Mouse (Mus musculus): ENCODE data around the gene Map1b.

Map1b gene

DNA sequence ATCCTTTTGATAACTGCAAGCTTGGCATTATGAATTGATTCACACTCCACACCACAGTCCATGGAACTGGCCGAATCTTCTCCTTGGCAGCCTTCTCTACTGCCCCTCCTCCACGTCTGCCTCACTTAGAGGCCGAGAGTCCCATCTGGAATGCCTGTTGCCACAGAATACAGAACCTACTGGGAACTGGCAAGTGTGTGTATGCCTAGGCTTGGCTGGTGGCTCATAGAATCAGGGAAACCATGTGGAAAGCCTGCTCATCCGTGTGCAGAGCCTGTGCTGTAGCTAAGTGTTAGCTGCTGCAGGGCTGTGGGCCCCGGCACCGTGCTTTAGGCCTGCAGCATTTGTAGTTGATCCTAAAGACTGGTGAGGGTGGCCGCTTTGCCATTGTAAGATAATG, 119.1 kb downstream of the Map1b start:
- DNase-seq = peak; percentile 71

GRCm38 (mm10) chr13:99395531-99395930, 120.8 kb downstream of the Map1b start:
- no peak for DNase-seq

- no peak for DNase-seq
These were observed 121.6 kb downstream of the Map1b start for GRCm38 (mm10) chr13:99394694-99395093.

- DNase-seq = no peak
These were observed 123.2 kb downstream of the Map1b start for GRCm38 (mm10) chr13:99393128-99393527.

GRCm38 (mm10) chr13:99391417-99391816, 124.9 kb downstream of the Map1b start:
- DNase-seq = peak; percentile 54

- DNase-seq = no peak
These were observed 128.2 kb downstream of the Map1b start for GRCm38 (mm10) chr13:99387901-99388811.

DNA sequence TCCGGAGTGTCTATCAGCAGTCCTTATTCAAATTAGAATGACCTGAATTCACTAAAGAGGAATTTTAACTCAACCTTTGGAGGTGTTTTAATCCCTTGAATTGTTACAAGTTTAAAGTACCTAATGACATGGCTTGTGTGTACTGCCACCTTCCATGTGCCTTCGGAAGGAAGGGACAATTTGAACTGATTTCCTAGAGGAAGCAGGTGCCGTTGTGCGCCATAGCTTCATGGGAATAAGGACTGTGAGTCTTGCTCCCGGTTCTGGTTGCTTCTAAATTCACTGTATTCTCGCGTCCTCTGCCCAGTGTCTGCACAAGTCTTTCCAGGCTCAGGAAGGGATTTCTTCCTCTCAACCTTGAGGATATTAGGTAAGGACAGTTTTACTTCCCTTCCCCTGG, 130.0 kb downstream of the Map1b start:
- DNase-seq = no peak

DNA sequence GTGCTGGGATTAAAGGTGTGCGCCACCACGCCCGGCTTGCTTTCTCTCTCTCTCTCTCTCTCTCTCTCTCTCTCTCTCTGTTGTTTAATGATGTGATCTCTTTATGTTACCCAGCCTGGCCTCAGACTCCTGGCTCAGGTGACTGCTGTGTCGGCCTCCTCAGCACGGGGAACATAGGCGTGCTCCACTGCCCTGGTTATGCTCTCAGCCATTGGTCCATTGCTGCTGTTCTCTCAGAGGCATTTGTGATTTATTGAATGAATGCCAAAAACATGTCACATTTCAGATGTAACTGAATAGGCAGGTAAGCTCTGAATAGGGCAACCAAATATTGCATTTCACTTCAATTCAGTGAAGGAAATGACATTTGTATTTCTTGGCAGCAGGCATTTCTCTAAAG, 130.4 kb downstream of the Map1b start:
- no peak for DNase-seq

DNA sequence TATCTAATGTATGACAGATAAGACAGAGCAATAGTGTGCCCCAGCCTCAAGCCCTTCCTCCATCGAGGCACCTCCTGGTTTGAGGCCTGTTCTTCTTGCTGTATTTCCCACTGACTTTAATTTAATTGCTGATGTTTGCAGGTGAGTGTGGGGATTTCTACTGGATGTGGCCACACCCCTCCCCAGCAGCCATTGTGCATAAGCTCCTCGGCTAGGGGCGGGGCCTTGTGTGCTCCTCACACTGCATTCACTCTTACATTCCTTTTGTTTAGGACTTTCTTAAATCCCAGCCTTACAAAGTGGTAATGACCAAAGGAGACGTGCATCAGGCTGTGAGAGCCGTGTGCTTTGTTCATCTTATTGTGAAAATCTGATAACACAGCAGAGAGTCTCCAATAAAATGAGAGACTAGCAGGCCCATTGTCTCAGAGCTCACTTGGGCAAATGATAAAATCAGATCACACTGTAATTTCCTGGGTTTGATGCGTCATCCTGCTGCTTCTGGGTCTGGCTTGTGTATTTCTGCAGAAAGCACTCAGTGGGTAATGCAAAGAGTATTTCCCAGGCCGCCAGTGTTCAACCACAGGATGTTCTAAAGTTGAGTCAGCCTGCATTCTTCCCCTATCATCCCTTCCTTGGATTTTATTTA, 131.7 kb downstream of the Map1b start:
- no peak for DNase-seq

GRCm38 (mm10) chr13:99382373-99382772, 134.0 kb downstream of the Map1b start:
- no peak for DNase-seq

DNA sequence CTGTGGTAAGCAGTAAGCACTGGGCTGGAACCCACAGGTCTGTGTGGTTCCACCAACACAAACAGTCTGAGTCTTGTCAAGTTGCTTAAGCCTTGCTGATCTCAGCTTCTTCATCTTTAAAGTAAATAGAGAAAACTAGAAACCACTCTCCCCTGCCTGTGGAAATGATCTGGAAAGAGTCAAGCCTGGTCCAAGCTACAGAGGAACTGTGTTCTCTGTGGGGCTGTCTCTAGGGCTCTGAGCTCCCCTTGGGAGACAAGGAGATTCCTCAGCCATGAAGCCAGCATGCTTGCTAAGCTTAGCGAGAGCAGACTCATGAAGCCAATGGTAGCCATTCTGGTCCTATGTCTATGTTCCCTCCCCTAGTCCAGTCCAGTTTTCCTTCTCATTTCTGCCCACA, 138.1 kb downstream of the Map1b start:
- no peak for DNase-seq

DNA sequence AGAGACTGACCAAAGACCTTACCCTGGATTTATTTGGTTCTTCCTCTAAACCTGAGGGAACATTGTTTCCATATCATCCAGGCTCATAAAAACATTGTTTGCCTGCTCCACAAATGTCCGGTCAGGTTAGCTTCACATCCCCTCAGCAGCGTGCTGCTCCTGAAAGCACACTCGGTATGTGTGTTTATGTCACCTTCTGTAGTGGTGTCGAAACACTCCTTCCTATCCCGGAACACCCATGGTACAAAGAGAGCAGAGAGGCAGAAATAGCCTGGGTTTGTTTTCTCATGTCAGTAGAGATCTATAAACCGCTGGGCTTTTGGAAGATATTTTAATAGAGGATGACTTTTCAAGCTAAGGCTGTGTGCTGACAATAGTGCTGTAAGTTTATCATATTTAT, 139.3 kb downstream of the Map1b start:
- DNase-seq = no peak

GRCm38 (mm10) chr13:99375550-99375949, 140.8 kb downstream of the Map1b start:
- DNase-seq = peak; percentile 70

DNA sequence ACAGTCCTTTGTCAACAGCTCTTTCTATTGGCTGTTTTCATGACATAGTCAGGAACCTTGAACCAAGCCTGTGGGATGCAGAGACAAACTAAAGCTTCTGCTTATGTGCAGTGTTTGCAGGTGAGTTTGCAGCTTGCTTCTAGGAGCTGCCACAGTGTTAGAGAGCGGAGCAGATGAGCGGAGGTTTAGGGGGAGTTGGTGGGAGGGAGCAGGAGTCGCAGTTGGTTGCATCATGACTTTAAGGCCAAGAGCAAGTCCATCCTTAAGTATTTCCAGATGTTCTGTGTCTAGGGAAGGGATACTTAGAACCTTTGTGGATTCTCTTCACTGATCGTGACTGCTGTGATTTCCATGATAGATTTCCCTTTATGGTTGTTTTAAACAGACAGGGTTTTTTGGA, 142.1 kb downstream of the Map1b start:
- no peak for DNase-seq

DNA sequence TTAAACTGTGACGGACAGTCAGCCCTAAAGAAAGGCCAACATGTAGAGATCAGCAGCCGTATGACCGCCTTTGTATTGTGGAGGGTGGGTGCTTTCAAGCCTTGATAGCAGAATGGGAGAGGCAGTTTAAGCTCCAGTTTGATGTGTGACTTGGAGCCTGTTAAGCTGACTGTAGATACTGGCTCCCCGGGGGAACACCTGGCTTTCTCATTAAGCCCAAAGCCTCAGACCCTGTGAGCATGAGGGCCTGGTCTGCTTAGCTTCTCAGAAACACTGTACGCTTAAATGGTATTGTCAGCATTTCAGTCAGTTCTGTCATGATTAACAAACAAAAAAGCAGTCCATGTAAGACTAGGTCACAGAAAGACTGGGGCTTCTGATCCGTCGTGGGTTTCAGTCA, 142.7 kb downstream of the Map1b start:
- no peak for DNase-seq

All from layer of hippocampus, adult 9-11 months (tissue).